Mouse (Mus musculus): ENCODE measurements around the gene Slc16a5. TPM values are rescaled to one million over a fixed set of nuclear protein-coding genes. Genes with fewer than 3 reads are reported as not detected.

The Slc16a5 gene
- total and polyA plus RNA-seq, 3 experiments = 0.26 TPM; not detected in 2

GRCm38 (mm10) chr11:115514238-115514663, 52.0 kb downstream of the Slc16a5 start, which contains the start of gene Jpt1 (continued):
- TF ChIP-seq HCFC1 (IDR thresholded peaks at IDR 0.05; ENCODE audit: low read depth, low read length) (peak; percentile 74), RCOR1 (IDR thresholded peaks at IDR 0.05; ENCODE audit: low read depth, low read length) (no peak), ZMIZ1 (IDR thresholded peaks at IDR 0.05; ENCODE audit: low read depth, low read length) (peak; percentile 100), UBTF (IDR thresholded peaks at IDR 0.05; ENCODE audit: borderline replicate concordance, insufficient read depth, low read depth, low read length) (peak; percentile 94; the same call in 1 of the 2 replicates), USF1 (IDR thresholded peaks at IDR 0.05; ENCODE audit: low read depth, low read length) (no peak), JUND (IDR thresholded peaks at IDR 0.05; ENCODE audit: low read depth, low read length) (no peak), TAL1 (IDR thresholded peaks at IDR 0.05; ENCODE audit: low read length) (no peak), NRF1 (IDR thresholded peaks at IDR 0.05; ENCODE audit: insufficient read depth, low read depth, low read length, poor library complexity, severe bottlenecking) (peak; percentile 70), BHLHE40 (IDR thresholded peaks at IDR 0.05; ENCODE audit: borderline replicate concordance, low read depth, low read length) (no peak), MEF2A (IDR thresholded peaks at IDR 0.05; ENCODE audit: extremely low read depth, insufficient replicate concordance, low read depth, low read length, poor library complexity, severe bottlenecking) (no peak), MAX (IDR thresholded peaks at IDR 0.05; ENCODE audit: low read length) (peak; percentile 87), TBP (IDR thresholded peaks at IDR 0.05; ENCODE audit: low read depth, low read length) (peak; percentile 99), KAT2A (conservative IDR thresholded peaks at IDR 0.05; ENCODE audit: low read depth, low read length) (no peak; the same call in 1 of the 2 replicates), ETS1 (IDR thresholded peaks at IDR 0.05; ENCODE audit: low read depth, low read length) (peak; percentile 48; the same call in 1 of the 2 replicates), EP300 (IDR thresholded peaks at IDR 0.05; ENCODE audit: low read depth in 1 of 2, low read length in 2 of 2) (no peak), ZC3H11A (IDR thresholded peaks at IDR 0.05; ENCODE audit: low read depth, low read length) (no peak), RAD21 (IDR thresholded peaks at IDR 0.05; ENCODE audit: low read depth, low read length) (no peak), MAFK (IDR thresholded peaks at IDR 0.05; ENCODE audit: borderline replicate concordance, low read depth, low read length) (no peak), TCF12 (IDR thresholded peaks at IDR 0.05; ENCODE audit: low read depth, low read length) (peak; percentile 83), GATA1 (IDR thresholded peaks at IDR 0.05; ENCODE audit: low read depth, low read length) (no peak), E2F4 (IDR thresholded peaks at IDR 0.05; ENCODE audit: borderline replicate concordance, low read depth, low read length) (peak; percentile 87), SMC3 (IDR thresholded peaks at IDR 0.05; ENCODE audit: low read depth, low read length) (no peak)

- DNase-seq (ENCODE audit: low read depth, low spot score) = peak; percentile 59
- Histone ChIP-seq H3K36me3 (ENCODE audit: control insufficient read depth in 1 of 2, insufficient read depth in 2 of 2, low read length in 2 of 2) (peaks cover 0 to 28% of the 10 kb centered on the region in 2 experiments; a peak in 2 of 4 replicates), H3K9ac (ENCODE audit: control insufficient read depth, low read depth, low read length, poor library complexity, severe bottlenecking) (peak overlapping the region; percentile 75), H3K4me1 (ENCODE audit: control insufficient read depth in 1 of 2, insufficient read depth in 2 of 2, low read length in 2 of 2) (peaks cover 23 to 32% of the 10 kb centered on the region in 2 experiments), H3K27ac (ENCODE audit: control insufficient read depth, low read depth, low read length) (0 out of 2 replicates have a peak overlapping the region, but pooled peaks have one; percentile 24), H3K9me3 (replicated peaks; ENCODE audit: insufficient read depth, low read length) (no peaks in the 10 kb centered on the region), H3K79me2 (ENCODE audit: control insufficient read depth, insufficient read depth, low read length, poor library complexity) (peaks cover 43% of the 10 kb centered on the region), H3K4me3 (ENCODE audit: control insufficient read depth in 1 of 2, insufficient read depth in 1 of 2, low read depth in 2 of 2, low read length in 2 of 2) (peak overlapping the region; percentile 40 to 51), H3K27me3 (ENCODE audit: control insufficient read depth in 1 of 2, insufficient read depth in 2 of 2, low read length in 2 of 2) (no peaks in the 10 kb centered on the region)
- TF ChIP-seq ZKSCAN1 (IDR thresholded peaks at IDR 0.05; ENCODE audit: low read depth, low read length) (no peak), MEF2A (IDR thresholded peaks at IDR 0.05; ENCODE audit: extremely low read depth, insufficient replicate concordance, low read depth, low read length, poor library complexity, severe bottlenecking) (no peak), E2F4 (IDR thresholded peaks at IDR 0.05; ENCODE audit: borderline replicate concordance, low read depth, low read length) (no peak), TBP (IDR thresholded peaks at IDR 0.05; ENCODE audit: low read depth, low read length) (0 out of 2 replicates have a peak, but pooled peaks have one; percentile 16), MAX (IDR thresholded peaks at IDR 0.05; ENCODE audit: low read length) (no peak), JUND (IDR thresholded peaks at IDR 0.05; ENCODE audit: low read depth, low read length) (no peak), CHD1 (IDR thresholded peaks at IDR 0.05; ENCODE audit: low read depth, low read length) (no peak), NELFE (IDR thresholded peaks at IDR 0.05; ENCODE audit: low read depth, low read length) (no peak)
Measured at GRCm38 (mm10) chr11:115515021-115515420, 52.7 kb downstream of the Slc16a5 start.
